Mouse (Mus musculus) kidney, adult 11 months (tissue): Measurements from ENCODE around the gene Frrs1.
"Not testable (repeated sequence)": the region's sequence is repeated elsewhere in the genome, so short reads cannot be mapped to it uniquely, and the experiment has no call there.

ENCODE experiments used
- DNase-seq: peaks from one replicate; pipeline ENCODE4 v3.0.0; 2022

Gene Frrs1

GRCm38 (mm10) chr3:116858941-116859685 is at the start of gene Frrs1:
Frrs1 (plus strand) TSS chr3:116859464.
- DNase-seq = no peak

GRCm38 (mm10) chr3:116810351-116810750 is 48.9 kb upstream of the Frrs1 start:
- not testable (repeated sequence) for DNase-seq

GRCm38 (mm10) chr3:116812946-116813345 is 46.3 kb upstream of the Frrs1 start:
- DNase-seq = no peak

DNA sequence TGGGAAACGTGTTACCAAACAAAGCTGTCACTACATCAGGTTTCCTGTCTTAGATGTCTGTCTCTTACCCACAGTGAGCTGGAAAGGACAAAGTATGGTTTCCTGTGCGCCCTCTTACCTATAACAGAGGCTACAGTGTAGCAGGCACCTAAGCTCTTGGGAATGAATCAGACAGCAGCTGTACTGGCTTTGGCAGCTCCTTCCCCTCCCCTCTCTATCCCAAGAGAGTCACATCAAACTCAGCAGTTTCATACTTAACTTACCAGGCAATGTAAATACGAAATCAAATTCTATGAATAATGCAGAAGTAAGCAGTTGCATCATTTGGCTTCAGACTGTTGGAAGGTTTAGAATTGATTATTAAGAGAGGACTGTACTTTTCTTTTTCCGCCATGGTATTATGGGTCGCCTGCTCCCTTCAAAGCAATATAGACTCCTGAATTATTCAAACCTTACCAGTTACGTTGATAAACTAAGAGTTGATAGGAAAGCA is 43.9 kb upstream of the Frrs1 start:
- DNase-seq = no peak

- DNase-seq = no peak
Measured at GRCm38 (mm10) chr3:116815916-116816315, 43.3 kb upstream of the Frrs1 start.

DNA sequence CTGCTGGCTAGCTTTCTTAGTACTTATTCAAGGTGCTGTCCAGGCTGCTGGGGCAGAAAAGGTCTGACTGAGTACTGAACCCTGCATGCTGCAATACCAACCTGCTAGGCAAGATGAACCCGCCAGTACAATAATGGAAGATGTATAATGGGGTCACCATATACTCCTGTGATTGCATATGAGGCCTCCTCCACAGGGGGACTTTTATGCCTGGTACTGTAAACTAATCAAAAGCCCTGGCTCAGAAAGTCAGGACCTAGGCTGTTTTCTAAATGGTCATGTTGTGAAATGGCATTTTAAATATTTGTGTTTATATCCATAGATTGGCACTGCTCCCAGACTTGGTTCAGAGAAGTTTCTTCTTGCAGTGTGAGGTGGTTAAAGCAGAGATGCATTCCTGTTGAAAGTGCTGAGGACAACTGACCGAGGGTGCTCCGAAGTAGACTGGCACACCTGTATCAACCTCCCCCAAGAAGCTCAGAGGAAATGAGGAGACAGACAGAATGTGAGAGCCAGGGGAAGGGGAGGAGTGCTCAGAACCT is 42.5 kb upstream of the Frrs1 start:
- no peak for DNase-seq

DNA sequence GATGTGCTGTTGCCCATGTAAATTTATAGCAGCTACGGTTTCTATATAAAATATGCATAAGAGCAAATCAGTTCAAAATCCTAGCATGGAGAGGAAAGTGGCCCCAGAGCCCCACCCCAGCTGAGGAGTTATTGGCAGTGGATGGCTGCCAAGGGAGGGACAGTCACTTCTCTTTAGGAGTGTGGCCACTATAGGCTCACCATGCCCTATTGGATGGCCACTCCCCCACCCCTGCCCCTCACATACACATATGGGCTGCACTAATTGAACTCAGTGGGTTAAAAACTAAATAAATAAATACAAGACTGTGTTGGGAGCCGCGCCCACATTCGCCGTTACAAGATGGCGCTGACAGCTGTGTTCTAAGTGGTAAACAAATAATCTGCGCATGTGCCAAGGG is 42.0 kb upstream of the Frrs1 start:
- DNase-seq = no peak

DNA sequence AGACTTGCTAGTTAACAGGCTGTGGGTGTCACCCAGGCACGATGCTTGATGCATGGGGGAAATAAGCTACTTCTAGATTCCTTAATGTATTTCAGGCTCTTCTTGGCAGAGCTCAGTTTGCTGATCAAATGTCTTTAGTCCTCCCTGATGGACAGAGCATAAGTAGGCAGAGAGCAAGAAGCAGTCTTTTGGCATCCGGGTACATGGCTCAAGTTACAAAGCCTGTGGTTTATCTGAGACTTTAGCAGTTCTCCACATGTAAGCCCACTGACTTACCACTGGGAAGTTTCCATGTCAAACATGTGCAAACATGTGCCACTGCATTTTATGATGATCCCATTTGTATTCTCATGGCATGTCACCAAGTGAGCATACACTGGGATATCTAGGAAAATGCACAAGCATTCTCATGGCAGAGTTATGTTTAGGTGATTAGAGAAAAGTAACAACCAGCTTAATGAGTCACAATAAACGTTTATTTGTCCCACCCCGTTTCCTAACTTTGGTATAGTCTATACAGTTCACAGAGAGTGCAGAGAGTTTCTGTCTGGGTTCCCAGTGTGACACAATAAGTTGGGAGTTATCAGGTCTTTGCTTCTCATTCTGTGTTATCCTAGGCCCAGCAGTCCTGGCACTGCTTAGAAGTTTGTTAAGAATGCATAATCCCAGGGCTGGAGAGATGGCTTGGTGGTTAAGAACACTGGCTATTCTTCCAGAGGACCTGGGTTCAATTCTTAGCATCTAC is 32.6 kb upstream of the Frrs1 start:
- no peak for DNase-seq

DNA sequence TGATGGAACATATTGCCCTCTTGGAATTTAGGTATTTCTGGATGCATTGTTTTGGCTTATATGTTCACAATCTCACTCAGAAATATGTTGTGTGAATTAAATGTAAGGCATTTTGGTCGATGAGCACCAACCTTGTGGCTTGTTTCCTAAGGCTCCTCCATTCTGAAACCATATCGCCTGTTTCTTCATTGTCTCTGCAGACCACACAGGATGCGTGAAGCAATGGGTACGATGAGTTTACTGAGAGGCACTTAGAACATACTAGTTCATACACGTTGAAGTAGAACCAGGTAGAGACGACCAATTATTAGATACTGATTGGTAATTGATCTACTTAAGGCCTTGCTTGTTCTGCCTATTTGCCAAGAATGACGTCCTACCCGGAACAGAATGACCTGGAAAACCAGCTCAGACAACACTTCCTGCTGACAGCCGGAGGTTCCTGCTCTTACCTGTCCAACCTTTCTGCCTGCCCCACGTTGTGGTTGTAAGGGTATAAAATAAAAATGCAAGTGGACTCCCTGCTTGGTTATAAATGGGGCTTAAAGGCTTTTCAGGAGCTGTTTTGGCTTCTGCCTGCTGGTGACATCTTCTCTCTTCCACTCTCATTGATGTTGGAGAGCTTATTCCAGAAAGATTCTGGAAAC is 29.9 kb upstream of the Frrs1 start:
- DNase-seq = no peak

GRCm38 (mm10) chr3:116831324-116831723 is 27.9 kb upstream of the Frrs1 start:
- no peak for DNase-seq

GRCm38 (mm10) chr3:116832526-116833310 is 26.5 kb upstream of the Frrs1 start:
- DNase-seq = no peak

- no peak for DNase-seq
Measured at GRCm38 (mm10) chr3:116833491-116833890, 25.8 kb upstream of the Frrs1 start.

DNA sequence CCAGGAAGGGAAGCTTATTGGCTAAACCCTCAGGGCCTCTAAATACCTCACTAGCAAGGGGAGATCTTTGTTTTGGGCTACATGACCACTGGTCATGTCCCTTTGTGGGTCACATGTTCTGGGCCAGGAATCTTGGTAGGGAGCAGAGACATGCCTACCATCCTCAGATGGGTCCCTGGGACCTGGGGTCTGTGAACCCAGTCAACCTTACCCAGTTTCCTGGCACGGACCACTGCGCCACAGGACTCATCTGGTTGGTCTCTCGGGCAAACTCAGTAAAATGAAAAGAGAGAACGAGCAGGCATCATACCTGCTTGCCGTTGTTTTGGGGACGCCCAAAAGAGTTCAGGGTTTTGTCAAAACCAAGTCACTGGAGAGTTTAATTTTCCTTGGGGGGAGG is 25.0 kb upstream of the Frrs1 start:
- no peak for DNase-seq

- no peak for DNase-seq
Measured at GRCm38 (mm10) chr3:116835350-116835749, 23.9 kb upstream of the Frrs1 start.

- peak; percentile 80 for DNase-seq
Measured at GRCm38 (mm10) chr3:116835770-116836680, 23.2 kb upstream of the Frrs1 start.

- DNase-seq = no peak
Measured at GRCm38 (mm10) chr3:116836681-116837475, 22.4 kb upstream of the Frrs1 start.

DNA sequence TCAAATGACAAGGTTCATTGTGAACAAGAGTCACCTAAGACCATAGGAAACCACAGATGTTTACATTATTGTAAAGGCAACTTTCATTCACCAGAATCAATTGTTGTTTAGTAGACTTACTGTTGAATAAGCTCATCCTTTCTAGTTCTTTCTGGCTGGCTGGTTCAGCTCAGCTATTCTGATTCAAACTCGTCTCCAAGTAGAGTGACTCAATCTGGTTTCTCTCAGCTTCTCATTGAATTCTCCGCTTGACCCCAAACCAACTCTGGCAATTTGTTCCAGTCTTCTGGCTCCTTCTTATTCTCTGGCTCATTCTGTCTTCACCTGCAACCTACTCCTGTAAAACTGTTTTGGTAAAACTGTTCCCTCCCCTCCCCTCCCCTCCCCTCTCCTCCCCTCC is 18.0 kb upstream of the Frrs1 start:
- DNase-seq = no peak

- no peak for DNase-seq
Measured at GRCm38 (mm10) chr3:116844880-116845579, 14.2 kb upstream of the Frrs1 start.

DNA sequence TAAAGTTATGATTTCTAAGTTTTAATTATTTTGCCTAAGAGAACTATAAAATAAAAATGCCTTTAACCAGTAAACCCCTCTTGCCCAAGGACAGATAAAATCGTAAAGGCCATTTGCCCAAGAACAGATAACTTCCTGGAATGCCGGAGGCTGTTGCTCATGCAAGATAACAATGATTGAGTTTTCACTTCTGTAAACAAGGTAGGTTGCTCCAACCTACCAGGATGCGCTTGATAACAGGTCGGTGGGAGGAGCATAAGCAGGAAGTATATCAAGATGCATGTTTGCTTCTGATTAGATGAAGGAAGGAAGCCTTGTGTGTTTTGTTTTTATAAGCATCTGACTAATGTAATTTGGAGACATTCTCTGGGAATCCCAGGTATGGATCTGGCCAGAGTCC is 13.2 kb upstream of the Frrs1 start:
- no peak for DNase-seq

DNA sequence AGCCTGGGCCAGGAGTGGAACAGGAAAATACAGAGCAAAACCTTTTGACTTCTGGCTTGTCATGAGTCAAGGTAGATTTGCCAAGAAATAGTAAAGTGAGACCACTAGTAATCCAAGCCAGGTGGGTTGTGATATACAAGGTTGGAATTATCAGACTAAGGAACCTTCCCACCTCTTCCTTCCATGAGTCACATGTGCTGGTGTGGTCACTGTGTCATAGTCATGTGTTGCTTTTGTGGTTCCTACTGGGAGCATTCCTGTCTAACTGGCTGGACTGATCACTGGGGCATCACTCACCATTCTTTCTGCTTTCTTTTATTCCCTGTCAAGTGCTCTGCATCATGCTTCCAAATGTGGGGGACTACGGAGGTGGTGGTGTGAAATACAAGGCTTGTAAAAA is 11.2 kb upstream of the Frrs1 start:
- no peak for DNase-seq
